Mouse (Mus musculus) MEL (cell line): ENCODE measurements around the gene Bpgm. TPM values are rescaled to one million over a fixed set of nuclear protein-coding genes. Genes with fewer than 3 reads are reported as not detected.

ENCODE experiments used
- DNase-seq: peaks from one replicate; pipeline ENCODE4 v3.0.0; 2011; ENCODE audit warnings: low read depth, low spot score
- H3K27ac ChIP-seq: 2 replicates; pipeline ENCODE4 v1.5.1; 2012; ENCODE audit warnings: low read depth, mild to moderate bottlenecking, control low read depth, low read length, moderate library complexity; ENCODE audit not compliant: control insufficient read depth
- H3K27me3 ChIP-seq, 2 experiments: fragments of 150-350 bp in 1 of 2; sonication (generic) in 1 of 2; 2 replicates each; pipeline ENCODE4 v1.6.1; 2012; ENCODE audit warnings: low read length in 2 of 2, mild to moderate bottlenecking in 2 of 2, improper control_type of control experiment in 1 of 2, moderate library complexity in 1 of 2; ENCODE audit not compliant: insufficient read depth in 2 of 2, control insufficient read depth in 1 of 2
- H3K36me3 ChIP-seq, 2 experiments: 2 replicates each; pipeline ENCODE4 v1.6.1; 2012 to 2014; ENCODE audit warnings: low read length in 2 of 2, improper control_type of control experiment in 1 of 2, inconsistent platforms in 1 of 2, mild to moderate bottlenecking in 1 of 2; ENCODE audit not compliant: insufficient read depth in 2 of 2, control insufficient read depth in 1 of 2
- H3K4me1 ChIP-seq, 2 experiments: fragments of 150-350 bp in 1 of 2; sonication (generic) in 1 of 2; 2 replicates each; pipeline ENCODE4 v1.6.1; 2012; ENCODE audit warnings: low read length in 2 of 2, improper control_type of control experiment in 1 of 2, mild to moderate bottlenecking in 1 of 2; ENCODE audit not compliant: insufficient read depth in 2 of 2, control insufficient read depth in 1 of 2
- H3K4me3 ChIP-seq, 2 experiments: fragments of 150-350 bp in 1 of 2; sonication (generic) in 1 of 2; 2 replicates each; pipeline ENCODE4 v1.5.1; 2012; ENCODE audit warnings: low read depth in 2 of 2, low read length in 2 of 2, mild to moderate bottlenecking in 2 of 2, moderate library complexity in 2 of 2, control low read depth in 1 of 2, improper control_type of control experiment in 1 of 2; ENCODE audit not compliant: control insufficient read depth in 1 of 2, insufficient read depth in 1 of 2
- H3K79me2 ChIP-seq: 2 replicates; pipeline ENCODE4 v1.6.1; 2012; ENCODE audit warnings: mild to moderate bottlenecking, low read length, moderate library complexity; ENCODE audit not compliant: control insufficient read depth, poor library complexity, insufficient read depth
- H3K9ac ChIP-seq: 2 replicates; pipeline ENCODE4 v1.6.1; 2012; ENCODE audit warnings: low read depth, mild to moderate bottlenecking, control low read depth, low read length, moderate library complexity; ENCODE audit not compliant: control insufficient read depth, poor library complexity, severe bottlenecking
- H3K9me3 ChIP-seq: fragments of 150-350 bp; sonication (generic); replicated peaks from 2 replicates; pipeline ENCODE4 v1.6.1; 2012; ENCODE audit warnings: mild to moderate bottlenecking, low read length, improper control_type of control experiment, moderate library complexity; ENCODE audit not compliant: insufficient read depth
- CHD1 ChIP-seq: IDR thresholded peaks from 2 replicates; pipeline ENCODE4 v1.6.1; 2012; ENCODE audit warnings: low read depth, mild to moderate bottlenecking, inconsistent platforms, low read length, improper control_type of control experiment
- CHD2 ChIP-seq: IDR thresholded peaks from 2 replicates; pipeline ENCODE4 v1.6.1; 2011; ENCODE audit warnings: low read length, improper control_type of control experiment
- E2F4 ChIP-seq: IDR thresholded peaks from 2 replicates; pipeline ENCODE4 v1.6.1; 2011; ENCODE audit warnings: low read depth, low read length, improper control_type of control experiment, borderline replicate concordance
- ETS1 ChIP-seq: IDR thresholded peaks from 2 replicates; pipeline ENCODE4 v1.6.1; 2012; ENCODE audit warnings: low read depth, mild to moderate bottlenecking, inconsistent platforms, low read length, improper control_type of control experiment, moderate library complexity
- GABPA ChIP-seq: IDR thresholded peaks from 2 replicates; pipeline ENCODE4 v1.6.1; 2012; ENCODE audit warnings: low read depth, mild to moderate bottlenecking, inconsistent platforms, low read length, improper control_type of control experiment, moderate library complexity
- HCFC1 ChIP-seq: IDR thresholded peaks from 2 replicates; pipeline ENCODE4 v1.6.1; 2012; ENCODE audit warnings: low read depth, mild to moderate bottlenecking, inconsistent platforms, low read length, improper control_type of control experiment, moderate library complexity
- JUND ChIP-seq: IDR thresholded peaks from 2 replicates; pipeline ENCODE4 v1.6.1; 2011; ENCODE audit warnings: low read depth, mild to moderate bottlenecking, improper control_type of control experiment, low read length
- KAT2A ChIP-seq: conservative IDR thresholded peaks from 2 replicates; pipeline ENCODE4 v1.6.1; 2012; ENCODE audit warnings: low read depth, low read length, improper control_type of control experiment, inconsistent platforms
- MAFK ChIP-seq: IDR thresholded peaks from 2 replicates; pipeline ENCODE4 v1.6.1; 2011; ENCODE audit warnings: low read depth, mild to moderate bottlenecking, low read length, improper control_type of control experiment, borderline replicate concordance
- MAX ChIP-seq: IDR thresholded peaks from 2 replicates; pipeline ENCODE4 v1.6.1; 2011; ENCODE audit warnings: low read length, improper control_type of control experiment
- MYB ChIP-seq: IDR thresholded peaks from 2 replicates; pipeline ENCODE4 v1.6.1; 2011; ENCODE audit warnings: mild to moderate bottlenecking, low read depth, low read length, improper control_type of control experiment
- NELFE ChIP-seq: IDR thresholded peaks from 2 replicates; pipeline ENCODE4 v1.6.1; 2011; ENCODE audit warnings: low read depth, low read length, improper control_type of control experiment
- RAD21 ChIP-seq: IDR thresholded peaks from 2 replicates; pipeline ENCODE4 v1.6.1; 2011; ENCODE audit warnings: mild to moderate bottlenecking, low read depth, low read length, improper control_type of control experiment
- SIN3A ChIP-seq: IDR thresholded peaks from 2 replicates; pipeline ENCODE4 v1.6.1; 2012; ENCODE audit warnings: low read length, improper control_type of control experiment, inconsistent platforms
- SMC3 ChIP-seq: IDR thresholded peaks from 2 replicates; pipeline ENCODE4 v1.6.1; 2011; ENCODE audit warnings: low read depth, low read length, improper control_type of control experiment
- TAL1 ChIP-seq: IDR thresholded peaks from 2 replicates; pipeline ENCODE4 v1.6.1; 2012; ENCODE audit warnings: mild to moderate bottlenecking, inconsistent platforms, low read length, moderate library complexity, mixed read lengths
- TBP ChIP-seq: IDR thresholded peaks from 2 replicates; pipeline ENCODE4 v1.8.0; 2011; ENCODE audit warnings: low read depth, low read length, improper control_type of control experiment
- TCF12 ChIP-seq: IDR thresholded peaks from 2 replicates; pipeline ENCODE4 v1.6.1; 2014; ENCODE audit warnings: low read depth, mild to moderate bottlenecking, inconsistent platforms, low read length, improper control_type of control experiment, moderate library complexity
- UBTF ChIP-seq: IDR thresholded peaks from 2 replicates; pipeline ENCODE4 v1.6.1; 2012; ENCODE audit warnings: low read depth, mild to moderate bottlenecking, inconsistent platforms, low read length, improper control_type of control experiment, moderate library complexity, borderline replicate concordance; ENCODE audit not compliant: insufficient read depth
- ZMIZ1 ChIP-seq: IDR thresholded peaks from 2 replicates; pipeline ENCODE4 v1.6.1; 2012; ENCODE audit warnings: low read depth, mild to moderate bottlenecking, inconsistent platforms, low read length, improper control_type of control experiment, moderate library complexity
- ZNF384 ChIP-seq: IDR thresholded peaks from 2 replicates; pipeline ENCODE4 v1.6.1; 2012; ENCODE audit warnings: low read depth, mild to moderate bottlenecking, inconsistent platforms, low read length, improper control_type of control experiment
- polyA plus RNA-seq, 2 experiments: library from polyadenylated mRNA; stranded (reverse) in 1 of 2; unstranded in 1 of 2; fragments of >175 nt in 1 of 2; fragments of >200 nt in 1 of 2; gene quantifications; 2 replicates each; pipeline versions ENCODE4 v1.2.1 to v1.2.4; 2012; ENCODE audit warnings: low replicate concordance in 2 of 2, low read depth in 1 of 2; ENCODE audit not compliant: insufficient read length in 2 of 2, insufficient read depth in 1 of 2, missing spikeins in 1 of 2
- total RNA-seq: library from RNA; depleted of rRNA; stranded (reverse); fragments of 300-350 nt; gene quantifications from 2 replicates; pipeline ENCODE4 v1.2.3, GENCODE M21; 2012

Gene Bpgm
- total and polyA plus RNA-seq, 3 experiments, result 11.1 to 14.1 TPM; not detected in 1

DNA sequence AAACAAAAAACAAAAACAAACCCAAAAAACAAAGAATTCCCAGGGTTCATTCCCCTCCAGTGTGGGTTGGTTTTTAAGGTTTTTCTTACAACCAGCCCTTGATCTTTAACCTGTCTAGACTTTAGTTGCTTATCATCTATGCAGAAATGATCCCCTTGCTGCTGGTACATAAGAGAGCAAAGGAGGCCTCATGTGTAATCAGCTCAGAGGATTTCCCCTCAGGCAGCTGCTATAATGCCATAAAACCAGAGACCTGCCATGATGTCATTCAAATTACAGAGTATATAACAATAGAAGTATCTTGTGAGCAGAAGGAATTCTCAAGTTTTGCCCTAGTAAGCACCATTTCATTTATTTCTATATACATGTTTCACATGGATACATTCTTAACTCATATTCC, 36.7 kb downstream of the Bpgm start:
- peaks cover 0 to 1% of the 10 kb centered on the region in 2 experiments; a peak in 2 of 4 replicates for H3K27me3 ChIP-seq
- peaks cover 4 to 8% of the 10 kb centered on the region in 2 experiments for H3K4me1 ChIP-seq
- H3K9me3 ChIP-seq, result no peaks in the 10 kb centered on the region
- TF ChIP-seq SIN3A (no peak), MYB (no peak), ETS1 (no peak), MAFK (no peak), HCFC1 (no peak), SMC3 (no peak), ZNF384 (no peak)
- no peak for DNase-seq
- no peak overlapping the region for H3K4me3 ChIP-seq
- H3K36me3 ChIP-seq, result peaks cover 0 to 14% of the 10 kb centered on the region in 2 experiments; a peak in 2 of 4 replicates
- H3K27ac ChIP-seq, result no peak overlapping the region
- H3K79me2 ChIP-seq, result no peaks in the 10 kb centered on the region
- H3K9ac ChIP-seq, result no peak overlapping the region

GRCm38 (mm10) chr6:34514655-34515054, 38.6 kb downstream of the Bpgm start:
- H3K9ac ChIP-seq, result no peak overlapping the region
- no peak overlapping the region for H3K27ac ChIP-seq
- peaks cover 0 to 17% of the 10 kb centered on the region in 2 experiments; a peak in 2 of 4 replicates for H3K36me3 ChIP-seq
- TF ChIP-seq UBTF (no peak), TAL1 (no peak), NELFE (no peak), SIN3A (no peak), CHD2 (no peak), KAT2A (no peak), CHD1 (no peak), TBP (no peak), RAD21 (no peak), ZMIZ1 (no peak), MYB (no peak), GABPA (no peak), TCF12 (no peak), MAX (no peak), JUND (no peak), ZNF384 (no peak), E2F4 (no peak), HCFC1 (no peak)
- TF ChIP-seq, all 39 proteins: peak for 0
- peaks cover 0 to 1% of the 10 kb centered on the region in 2 experiments; a peak in 2 of 4 replicates for H3K27me3 ChIP-seq
- H3K4me3 ChIP-seq, result no peak overlapping the region
- DNase-seq, result no peak
- no peaks in the 10 kb centered on the region for H3K79me2 ChIP-seq
- no peaks in the 10 kb centered on the region for H3K9me3 ChIP-seq
- H3K4me1 ChIP-seq, result peaks cover 5 to 18% of the 10 kb centered on the region in 2 experiments
